Mouse (Mus musculus) hindbrain, postnatal 0 days (tissue): ENCODE data around the gene Slc8a3. TPM values are rescaled to one million over a fixed set of nuclear protein-coding genes. Genes with fewer than 3 reads are reported as not detected.
A peak's percentile ranks its signal among the peaks of the same experiment; 100 is the strongest.

ENCODE experiments used
- ATAC-seq: fragments of 200-750 bp; cut with Nextera tagmentation; 2 replicates; pipeline ENCODE4 v1.8.0; 2017; ENCODE audit warnings: mild to moderate bottlenecking, moderate TSS enrichment, moderate library complexity
- DNase-seq: peaks from one replicate; pipeline ENCODE4 v3.0.0-alpha.2; 2015; ENCODE audit warnings: low spot score
- H3K27ac ChIP-seq: fragments of 300-500 bp; sonication (generic); 2 replicates; pipeline ENCODE4 v1.5.1; 2014; ENCODE audit warnings: mild to moderate bottlenecking
- H3K27me3 ChIP-seq: fragments of 300-500 bp; sonication (generic); 2 replicates; pipeline ENCODE4 v1.6.1; 2014; ENCODE audit warnings: low read length, mixed read lengths; ENCODE audit not compliant: insufficient read depth
- H3K36me3 ChIP-seq: fragments of 300-500 bp; sonication (generic); 2 replicates; pipeline ENCODE4 v1.6.1; 2014; ENCODE audit warnings: low read length, mixed read lengths; ENCODE audit not compliant: insufficient read depth
- H3K4me1 ChIP-seq: fragments of 300-500 bp; sonication (generic); 2 replicates; pipeline ENCODE4 v1.6.1; 2014; ENCODE audit warnings: antibody characterized with exemption, low read length, mixed read lengths; ENCODE audit not compliant: insufficient read depth
- H3K4me2 ChIP-seq: fragments of 300-500 bp; sonication (generic); 2 replicates; pipeline ENCODE4 v1.6.1; 2014; ENCODE audit warnings: low read depth, mild to moderate bottlenecking, low read length, moderate library complexity, mixed read lengths
- H3K4me3 ChIP-seq: fragments of 300-500 bp; sonication (generic); 2 replicates; pipeline ENCODE4 v1.5.1; 2014; ENCODE audit warnings: low read length
- H3K9ac ChIP-seq: fragments of 300-500 bp; sonication (generic); replicated peaks from 2 replicates; pipeline ENCODE4 v1.6.1; 2014; ENCODE audit warnings: mild to moderate bottlenecking, low read length, moderate library complexity, mixed read lengths
- H3K9me3 ChIP-seq: fragments of 300-500 bp; sonication (generic); 2 replicates; pipeline ENCODE4 v1.6.1; 2016; ENCODE audit warnings: low read length, mixed read lengths
- CTCF ChIP-seq: IDR thresholded peaks from 2 replicates; pipeline ENCODE4 v1.5.1; 2016; ENCODE audit warnings: antibody characterized with exemption, control low read depth, low read depth
- WGBS: fragments of 180-500 bp; shearing (Covaris S2); extraction: QIAGEN DNeasy Blood & Tissue Kit; methylation state at CpG from one replicate; pipeline ENCODE4 v1.1.7; 2014; 5-methylcytosine and 5-hydroxymethylcytosine counted together
- polyA plus RNA-seq: library from polyadenylated mRNA; unstranded; fragments of >200 nt; fragmentation: Nextera tagmentation; extraction: Ambion mirVana; gene quantifications from 2 replicates; pipeline ENCODE4 v1.2.1, GENCODE M21; 2015
- total RNA-seq: library from RNA; depleted of rRNA; stranded (reverse); fragments of >200 nt; gene quantifications from 2 replicates; pipeline ENCODE4 v1.2.3, GENCODE M21; 2014

Slc8a3 gene
- total and polyA plus RNA-seq, 2 experiments from 2014 or later = 11.0 to 51.2 TPM

DNA sequence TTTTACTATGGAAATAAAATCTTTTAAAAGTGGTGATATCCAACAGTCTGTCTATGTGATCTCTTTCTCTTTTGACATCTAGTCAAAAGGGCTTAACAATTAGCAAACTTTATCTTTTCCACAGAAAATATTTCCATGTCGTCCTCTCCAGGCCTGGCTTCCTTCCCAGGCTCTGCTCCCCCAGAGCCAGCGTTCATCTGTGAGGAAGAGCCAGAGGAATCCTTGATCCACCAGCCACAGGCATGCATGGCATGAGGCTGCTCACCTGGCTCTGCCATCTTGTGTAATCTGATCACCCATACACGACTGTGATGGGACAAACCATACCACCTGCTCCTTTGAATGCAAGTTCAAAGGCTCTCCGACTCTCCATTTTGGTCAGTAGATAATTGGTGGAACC lies 58.4 kb downstream of the Slc8a3 start:
- DNase-seq (no peak), ATAC-seq (no peak)
- H3K9me3 ChIP-seq = no peaks in the 10 kb centered on the region
- no peak for TF ChIP-seq CTCF
- 57% methylated on average over 4 of the region's 4 CpGs for WGBS
- no peaks in the 10 kb centered on the region for H3K27me3 ChIP-seq
- H3K4me1 ChIP-seq = no peaks in the 10 kb centered on the region
- no peaks in the 10 kb centered on the region for H3K36me3 ChIP-seq
- no peak overlapping the region for H3K4me3 ChIP-seq
- no peak overlapping the region for H3K9ac ChIP-seq
- H3K4me2 ChIP-seq = no peak overlapping the region
- H3K27ac ChIP-seq = no peak overlapping the region

GRCm38 (mm10) chr12:81273333-81273732 lies 59.6 kb downstream of the Slc8a3 start:
- peak; percentile 66 for DNase-seq
- H3K4me3 ChIP-seq = no peak overlapping the region
- H3K4me2 ChIP-seq = no peak overlapping the region
- 16% methylated on average over 3 of the region's 3 CpGs for WGBS
- H3K9me3 ChIP-seq = no peaks in the 10 kb centered on the region
- no peaks in the 10 kb centered on the region for H3K36me3 ChIP-seq
- H3K9ac ChIP-seq = no peak overlapping the region
- H3K27ac ChIP-seq = no peak overlapping the region; the same call in 1 of the 2 replicates
- H3K4me1 ChIP-seq = no peaks in the 10 kb centered on the region
- no peaks in the 10 kb centered on the region for H3K27me3 ChIP-seq
- no peak for TF ChIP-seq CTCF
- ATAC-seq = 0 out of 2 replicates have a peak, but pooled peaks have one; percentile 51

- no peaks in the 10 kb centered on the region for H3K36me3 ChIP-seq
- 86% methylated on average over 5 of the region's 5 CpGs for WGBS
- no peak overlapping the region for H3K27ac ChIP-seq
- H3K9ac ChIP-seq = no peak overlapping the region
- H3K9me3 ChIP-seq = no peaks in the 10 kb centered on the region
- no peak overlapping the region for H3K4me3 ChIP-seq
- DNase-seq = no peak
- no peak overlapping the region for H3K4me2 ChIP-seq
- no peak for ATAC-seq
- no peaks in the 10 kb centered on the region for H3K27me3 ChIP-seq
- no peaks in the 10 kb centered on the region for H3K4me1 ChIP-seq
- TF ChIP-seq CTCF = no peak
These were observed 63.7 kb downstream of the Slc8a3 start for GRCm38 (mm10) chr12:81269246-81269645.

- DNase-seq = no peak
- Histone ChIP-seq H3K27ac (no peak overlapping the region), H3K4me3 (no peak overlapping the region), H3K9me3 (no peaks in the 10 kb centered on the region), H3K9ac (no peak overlapping the region), H3K4me2 (no peak overlapping the region), H3K4me1 (no peaks in the 10 kb centered on the region), H3K36me3 (no peaks in the 10 kb centered on the region), H3K27me3 (no peaks in the 10 kb centered on the region)
- TF ChIP-seq CTCF = no peak
- 87% methylated on average over 6 of the region's 6 CpGs for WGBS
- ATAC-seq = no peak
These were observed 70.2 kb downstream of the Slc8a3 start for GRCm38 (mm10) chr12:81262821-81263220.

DNA sequence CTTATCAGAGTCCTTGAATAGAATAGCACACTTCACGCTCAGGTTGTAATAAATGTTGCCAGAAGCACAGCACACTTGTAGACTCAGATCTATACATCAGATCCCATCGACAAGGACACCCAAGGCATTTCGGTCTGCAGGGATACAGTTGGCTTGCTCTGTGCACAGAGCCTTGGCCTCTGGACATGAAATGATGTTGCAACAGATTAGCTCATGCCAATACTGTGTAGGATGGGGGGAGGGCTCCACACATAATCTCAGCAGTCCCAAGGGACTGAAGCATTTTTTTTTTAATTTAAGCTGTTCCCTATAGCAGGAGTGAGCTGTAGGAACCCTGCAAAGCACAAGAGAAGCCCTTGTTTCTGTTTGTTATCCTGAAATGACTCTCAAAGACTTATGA lies 74.8 kb downstream of the Slc8a3 start:
- ATAC-seq (no peak), DNase-seq (no peak)
- H3K9me3 ChIP-seq = no peaks in the 10 kb centered on the region
- H3K4me3 ChIP-seq = no peak overlapping the region
- no peaks in the 10 kb centered on the region for H3K27me3 ChIP-seq
- H3K4me2 ChIP-seq = no peak overlapping the region
- 86% methylated on average over 3 of the region's 3 CpGs for WGBS
- no peak for TF ChIP-seq CTCF
- no peak overlapping the region for H3K27ac ChIP-seq
- no peaks in the 10 kb centered on the region for H3K4me1 ChIP-seq
- no peak overlapping the region for H3K9ac ChIP-seq
- H3K36me3 ChIP-seq = no peaks in the 10 kb centered on the region

- Histone ChIP-seq H3K36me3 (no peaks in the 10 kb centered on the region), H3K4me2 (no peak overlapping the region), H3K4me3 (no peak overlapping the region), H3K9ac (no peak overlapping the region), H3K4me1 (no peaks in the 10 kb centered on the region), H3K27ac (no peak overlapping the region), H3K27me3 (no peaks in the 10 kb centered on the region), H3K9me3 (no peaks in the 10 kb centered on the region)
- no peak for TF ChIP-seq CTCF
- 49% methylated on average over 6 of the region's 6 CpGs for WGBS
- no peak for DNase-seq
- no peak for ATAC-seq
These were observed 87.6 kb downstream of the Slc8a3 start for GRCm38 (mm10) chr12:81245411-81245810.

GRCm38 (mm10) chr12:81244954-81245353 lies 88.0 kb downstream of the Slc8a3 start:
- no peak for TF ChIP-seq CTCF
- Histone ChIP-seq H3K27ac (no peak overlapping the region), H3K9me3 (no peaks in the 10 kb centered on the region), H3K27me3 (no peaks in the 10 kb centered on the region), H3K4me1 (no peaks in the 10 kb centered on the region), H3K36me3 (no peaks in the 10 kb centered on the region), H3K4me3 (no peak overlapping the region), H3K4me2 (no peak overlapping the region), H3K9ac (no peak overlapping the region)
- WGBS = 61% methylated on average over 7 of the region's 7 CpGs
- DNase-seq (no peak), ATAC-seq (no peak)
